Mouse (Mus musculus) brain, embryonic 14.5 days (tissue): ENCODE data around the gene H2-Eb2.

ENCODE experiments used
- CTCF ChIP-seq: fragments of 200-500 bp; IDR thresholded peaks from 2 replicates; pipeline ENCODE4 v1.5.1; 2012; ENCODE audit warnings: inconsistent platforms, mild to moderate bottlenecking, moderate library complexity, borderline replicate concordance; ENCODE audit not compliant: insufficient read depth, insufficient read length; ENCODE audit errors: extremely low read depth
- POLR2A ChIP-seq: fragments of 200-500 bp; IDR thresholded peaks from 2 replicates; pipeline ENCODE4 v1.6.1; 2012; ENCODE audit warnings: mild to moderate bottlenecking, inconsistent platforms, borderline replicate concordance; ENCODE audit not compliant: poor library complexity, insufficient read depth, insufficient read length, severe bottlenecking; ENCODE audit errors: extremely low read depth

GRCm38 (mm10) chr17:34309225-34309624 is 16.2 kb upstream of the H2-Eb2 start:
- TF ChIP-seq CTCF (no peak), POLR2A (no peak)
